Comparison of ENCODE assay signal across 21 mouse cellular contexts in the genomic region with DNA sequence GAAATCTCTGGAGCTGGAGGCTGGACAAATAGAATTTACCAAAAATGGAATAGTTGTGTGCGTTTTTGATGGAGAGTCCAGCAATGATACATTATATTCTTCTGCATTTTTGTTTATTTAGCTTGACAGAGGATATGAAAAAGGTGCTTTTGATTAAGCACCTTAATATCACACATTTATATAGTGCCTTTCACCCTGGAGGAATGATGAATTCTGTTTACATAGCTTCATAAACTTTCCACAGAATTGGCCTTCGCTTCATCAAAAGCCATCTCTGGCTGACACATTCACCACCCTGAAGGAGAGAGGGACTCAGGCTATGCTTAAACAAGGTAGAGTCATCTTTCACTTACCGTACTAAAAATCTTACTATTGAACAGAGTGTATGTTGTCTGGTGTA.
"Had no signal": no experiment of that assay in that cellular context is flagged by ENCODE, and none has a peak within 500 bp of the region (broad histone marks: within the 10 kb centered on the region; RNA-seq: fewer than 3 reads in every experiment).

No protein-coding gene starts in this region.

- DNase-seq: lung, adult 18-20 months; lung, postnatal 14 days; lung, postnatal 4 days; midbrain, embryonic 14.5 days; retina, postnatal 1 day; right cerebral cortex, adult 18-20 months; right cerebral cortex, postnatal 25 days; right cerebral cortex, postnatal 4 days; spleen, adult 18-20 months; thymus, adult 18-20 months; thymus, postnatal 14 days; thymus, postnatal 36 days had no signal

- H3K36me3 ChIP-seq: lung, embryonic 15.5 days; midbrain, embryonic 10.5 days; midbrain, embryonic 12.5 days; neural tube, embryonic 13.5 days; neural tube, embryonic 15.5 days had no signal

- H3K27ac ChIP-seq: liver, embryonic 14.5 days; lung, embryonic 15.5 days; midbrain, embryonic 10.5 days; midbrain, embryonic 12.5 days; neural tube, embryonic 13.5 days; neural tube, embryonic 15.5 days had no signal

- H3K4me1 ChIP-seq: lung, embryonic 15.5 days had no signal

- H3K4me3 ChIP-seq: lung, embryonic 15.5 days; midbrain, embryonic 10.5 days; midbrain, embryonic 12.5 days; myocyte; neural tube, embryonic 13.5 days; neural tube, embryonic 15.5 days had no signal

- ATAC-seq: lung, postnatal 0 days; midbrain, embryonic 16.5 days had no signal

- H3K27me3 ChIP-seq: lung, embryonic 15.5 days; midbrain, embryonic 12.5 days; neural tube, embryonic 13.5 days; neural tube, embryonic 15.5 days had no signal

- H3K9ac ChIP-seq: liver, embryonic 14.5 days; lung, embryonic 15.5 days; midbrain, embryonic 12.5 days; neural tube, embryonic 13.5 days; neural tube, embryonic 15.5 days had no signal

- H3K4me2 ChIP-seq: lung, embryonic 15.5 days; midbrain, embryonic 12.5 days; neural tube, embryonic 13.5 days; neural tube, embryonic 15.5 days had no signal

- H3K9me3 ChIP-seq: lung, embryonic 15.5 days; midbrain, embryonic 10.5 days; midbrain, embryonic 12.5 days; neural tube, embryonic 13.5 days; neural tube, embryonic 15.5 days had no signal
